Mouse (Mus musculus): ENCODE measurements at regions not wholly inside any gene's neighbourhood (a gene's known extent, or its start where the extent isn't known, plus 50 kb on each side); places are given as distances from the start of the nearest gene placed in this dataset.

- TF ChIP-seq GATA1 (IDR thresholded peaks at IDR 0.05; ENCODE audit: borderline replicate concordance, low read length) (no peak), FLI1 (IDR thresholded peaks at IDR 0.05; ENCODE audit: low read length) (no peak)
Measured at GRCm38 (mm10) chr16:75240383-75240782, 345.5 kb downstream of the Lipi start.
